Mouse (Mus musculus) ES-Bruce4 (cell line): ENCODE measurements around the gene Clec3b. TPM values are rescaled to one million over a fixed set of nuclear protein-coding genes. Genes with fewer than 3 reads are reported as not detected.

Experiments used
- H3K27ac ChIP-seq: 2 replicates; pipeline ENCODE4 v1.5.1; 2012; ENCODE audit warnings: low read length, inconsistent platforms; ENCODE audit not compliant: insufficient read depth
- H3K27me3 ChIP-seq: 2 replicates; pipeline ENCODE4 v1.6.1; 2012; ENCODE audit warnings: mild to moderate bottlenecking, low read length, inconsistent platforms; ENCODE audit not compliant: control insufficient read depth, poor library complexity, insufficient read depth, severe bottlenecking
- H3K36me3 ChIP-seq: 2 replicates; pipeline ENCODE4 v1.6.1; 2012; ENCODE audit warnings: inconsistent platforms, mild to moderate bottlenecking, low read length, moderate library complexity; ENCODE audit not compliant: control insufficient read depth, poor library complexity, insufficient read depth, severe bottlenecking
- H3K4me1 ChIP-seq: one replicate; pipeline ENCODE4 v1.8.1; 2011; ENCODE audit warnings: low read length; ENCODE audit not compliant: control insufficient read depth, insufficient read depth
- H3K4me3 ChIP-seq: 2 replicates; pipeline ENCODE4 v1.5.1; 2011; ENCODE audit warnings: low read depth, mild to moderate bottlenecking, low read length
- H3K9ac ChIP-seq: 2 replicates; pipeline ENCODE4 v1.6.1; 2012; ENCODE audit warnings: low read depth, mild to moderate bottlenecking, inconsistent platforms; ENCODE audit not compliant: poor library complexity, severe bottlenecking
- H3K9me3 ChIP-seq: replicated peaks from 2 replicates; pipeline ENCODE4 v1.6.1; 2012; ENCODE audit warnings: mild to moderate bottlenecking, low read length, inconsistent platforms; ENCODE audit not compliant: control insufficient read depth, poor library complexity, insufficient read depth, severe bottlenecking
- CTCF ChIP-seq: IDR thresholded peaks from one replicate; pipeline ENCODE4 v1.8.1; 2011; ENCODE audit warnings: low read depth, low read length
- EP300 ChIP-seq: IDR thresholded peaks from 2 replicates; pipeline ENCODE4 v1.6.1; 2011; ENCODE audit warnings: low read depth, low read length; ENCODE audit not compliant: insufficient read depth
- POLR2A ChIP-seq: IDR thresholded peaks from one replicate; pipeline ENCODE4 v1.8.1; 2011; ENCODE audit warnings: low read length; ENCODE audit not compliant: insufficient read depth
- polyA plus RNA-seq: library from polyadenylated mRNA; stranded (reverse); fragments of >200 nt; gene quantifications from 2 replicates; pipeline ENCODE4 v1.2.4, GENCODE M21; 2011; ENCODE audit warnings: low read depth; ENCODE audit not compliant: missing spikeins, insufficient read depth, insufficient read length

Clec3b gene
- polyA plus RNA-seq, 1 experiment, result not detected

DNA sequence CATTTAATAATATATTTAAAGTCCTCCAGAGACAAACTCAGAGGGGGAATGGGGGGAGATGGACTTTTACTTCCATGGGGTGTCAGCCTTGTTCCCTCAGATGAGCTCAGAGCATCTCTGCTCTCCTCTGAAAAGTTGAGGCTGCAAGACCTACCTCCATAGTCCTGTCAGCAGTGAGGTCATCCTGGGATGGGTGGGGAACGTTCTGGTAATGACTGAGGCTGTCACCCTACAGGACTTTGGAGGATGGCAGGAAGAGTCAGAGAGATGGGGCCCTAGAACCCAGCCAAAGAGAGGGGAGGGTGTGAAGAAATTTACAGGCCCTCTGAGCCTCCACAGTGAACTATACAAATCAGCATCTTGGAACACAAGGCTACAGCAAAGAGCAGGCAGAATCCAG is 815 bp downstream of the Clec3b start:
- Histone ChIP-seq H3K27ac (no peak overlapping the region), H3K36me3 (no peaks in the 10 kb centered on the region), H3K4me1 (no peaks in the 10 kb centered on the region), H3K27me3 (no peaks in the 10 kb centered on the region), H3K4me3 (no peak overlapping the region), H3K9ac (no peak overlapping the region), H3K9me3 (no peaks in the 10 kb centered on the region; the same call in 1 of the 2 replicates)
- TF ChIP-seq CTCF (no peak), EP300 (no peak), POLR2A (no peak)

DNA sequence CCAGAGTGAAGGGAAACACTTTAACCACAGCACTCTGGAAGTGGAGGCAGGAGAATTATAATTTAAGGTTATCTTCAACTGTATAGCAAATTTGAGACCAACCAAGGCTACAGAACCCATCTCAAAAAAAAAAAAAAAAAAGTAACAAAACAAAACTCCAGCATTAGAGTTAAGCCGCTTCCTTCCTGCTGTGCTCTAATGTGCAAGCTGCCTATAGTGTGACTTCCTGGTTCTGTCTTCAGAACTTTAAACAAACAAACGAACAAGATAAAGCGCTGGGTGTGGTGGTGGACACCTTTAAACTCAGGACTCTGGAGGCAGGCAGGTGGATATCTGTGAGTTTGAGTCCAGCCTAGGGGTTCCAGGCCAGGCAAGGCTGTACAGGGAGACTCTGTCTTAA is 1.3 kb downstream of the Clec3b start:
- Histone ChIP-seq H3K27ac (no peak overlapping the region), H3K4me1 (no peaks in the 10 kb centered on the region), H3K4me3 (no peak overlapping the region), H3K9ac (no peak overlapping the region), H3K36me3 (no peaks in the 10 kb centered on the region), H3K9me3 (no peaks in the 10 kb centered on the region; the same call in 1 of the 2 replicates), H3K27me3 (no peaks in the 10 kb centered on the region)
- TF ChIP-seq CTCF (no peak), POLR2A (no peak), EP300 (no peak)

DNA sequence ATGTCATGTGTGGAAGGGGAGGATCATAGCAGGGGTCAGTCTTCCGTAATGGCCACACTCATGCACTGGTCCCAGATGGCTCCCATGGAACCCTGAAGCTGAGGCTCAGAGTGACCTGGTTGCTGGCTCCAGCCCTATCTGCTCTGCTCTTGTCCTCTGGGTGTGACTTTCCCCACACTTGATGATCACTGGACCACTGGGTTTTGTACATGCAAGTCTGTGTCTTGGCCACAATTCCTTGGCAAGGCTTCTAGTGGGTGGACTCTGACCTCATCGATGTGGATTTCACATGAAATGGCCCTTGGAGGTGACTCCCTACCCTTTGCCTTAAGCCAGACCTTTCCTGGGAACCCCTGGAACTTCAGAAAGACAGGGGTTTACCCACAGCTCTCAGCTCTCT is 2.4 kb downstream of the Clec3b start:
- TF ChIP-seq CTCF, result no peak
- no peak for TF ChIP-seq POLR2A
- no peak for TF ChIP-seq EP300
- no peaks in the 10 kb centered on the region for H3K9me3 ChIP-seq
- no peaks in the 10 kb centered on the region for H3K4me1 ChIP-seq
- no peak overlapping the region for H3K27ac ChIP-seq
- no peaks in the 10 kb centered on the region for H3K36me3 ChIP-seq
- no peak overlapping the region for H3K4me3 ChIP-seq
- no peaks in the 10 kb centered on the region for H3K27me3 ChIP-seq
- no peak overlapping the region for H3K9ac ChIP-seq

DNA sequence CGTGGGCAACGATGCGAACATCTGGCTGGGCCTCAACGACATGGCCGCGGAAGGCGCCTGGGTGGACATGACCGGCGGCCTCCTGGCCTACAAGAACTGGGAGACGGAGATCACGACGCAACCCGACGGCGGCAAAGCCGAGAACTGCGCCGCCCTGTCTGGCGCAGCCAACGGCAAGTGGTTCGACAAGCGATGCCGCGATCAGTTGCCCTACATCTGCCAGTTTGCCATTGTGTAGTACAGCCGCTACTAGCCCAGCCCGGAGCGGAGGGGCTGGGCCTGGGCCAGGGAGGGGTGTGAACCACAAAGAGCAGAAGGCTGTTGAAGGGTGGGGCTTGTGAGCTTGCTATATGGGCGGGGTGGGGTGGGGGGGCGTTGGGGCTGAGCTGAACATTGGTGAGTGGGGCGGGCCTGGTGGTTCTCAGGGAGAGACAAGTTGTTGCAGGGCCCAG is 6.2 kb downstream of the Clec3b start:
- TF ChIP-seq EP300 (no peak), CTCF (no peak), POLR2A (no peak)
- peak overlapping the region; percentile 13 for H3K4me3 ChIP-seq
- H3K4me1 ChIP-seq, result no peaks in the 10 kb centered on the region
- no peaks in the 10 kb centered on the region for H3K36me3 ChIP-seq
- no peaks in the 10 kb centered on the region for H3K27me3 ChIP-seq
- H3K9me3 ChIP-seq, result no peaks in the 10 kb centered on the region
- no peak overlapping the region for H3K9ac ChIP-seq
- H3K27ac ChIP-seq, result no peak overlapping the region

DNA sequence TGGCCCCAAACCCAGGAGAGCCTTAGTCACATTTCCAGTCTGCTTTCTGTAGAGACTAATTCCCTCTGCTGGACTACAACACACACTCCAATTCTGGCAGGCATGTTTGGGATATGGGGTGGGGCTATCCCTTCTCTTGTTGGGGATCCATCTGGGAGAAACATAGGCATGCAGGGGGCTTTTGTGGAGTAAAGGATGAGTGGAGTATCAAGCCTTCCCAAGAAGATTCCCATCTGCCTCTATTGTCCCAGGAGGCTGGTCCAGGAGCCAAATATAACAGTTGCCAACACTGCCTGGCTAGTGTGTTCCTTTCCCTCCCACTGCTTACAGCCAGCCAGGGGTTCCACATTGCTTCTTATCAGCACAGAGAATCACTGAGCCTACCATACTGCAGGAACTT is 7.0 kb downstream of the Clec3b start:
- TF ChIP-seq POLR2A (no peak), CTCF (no peak), EP300 (no peak)
- H3K27ac ChIP-seq, result no peak overlapping the region
- H3K27me3 ChIP-seq, result no peaks in the 10 kb centered on the region
- H3K4me1 ChIP-seq, result no peaks in the 10 kb centered on the region
- H3K9ac ChIP-seq, result no peak overlapping the region
- no peaks in the 10 kb centered on the region for H3K36me3 ChIP-seq
- no peaks in the 10 kb centered on the region for H3K9me3 ChIP-seq
- H3K4me3 ChIP-seq, result no peak overlapping the region

DNA sequence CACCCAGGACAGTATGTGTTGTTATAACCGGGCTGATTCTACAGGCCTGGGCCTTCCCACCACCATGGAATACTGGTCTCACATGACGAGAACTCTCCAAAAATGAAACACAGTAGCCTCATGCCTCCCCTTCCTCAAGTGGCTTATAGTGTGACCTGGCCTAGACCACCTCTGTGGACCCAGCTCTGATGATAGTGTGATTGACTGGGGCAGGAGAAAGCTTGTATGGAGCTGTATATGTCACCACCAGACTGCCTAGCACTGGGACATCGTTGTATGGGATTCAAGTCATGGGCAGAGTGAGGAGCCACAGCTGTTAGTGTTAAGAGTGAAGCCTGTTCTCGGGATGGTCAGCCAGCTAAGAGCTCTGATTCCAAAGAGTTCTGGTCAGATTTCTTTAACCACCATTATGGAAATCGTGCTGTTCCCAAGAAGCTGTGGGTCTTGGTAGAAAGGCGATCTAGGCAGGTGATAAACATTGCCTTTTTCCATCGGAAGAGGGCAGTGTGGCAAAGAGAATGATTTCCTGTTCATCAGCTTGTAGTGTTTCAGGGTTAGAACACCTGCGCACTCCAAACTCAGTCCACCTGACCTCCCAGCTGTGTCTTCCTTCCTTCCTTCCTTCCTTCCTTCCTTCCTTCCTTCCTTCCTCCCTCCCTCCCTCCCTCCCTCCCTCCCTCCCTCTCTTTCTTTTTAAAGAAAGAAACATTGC is 7.5 kb downstream of the Clec3b start:
- Histone ChIP-seq H3K9ac (no peak overlapping the region), H3K4me1 (no peaks in the 10 kb centered on the region), H3K9me3 (no peaks in the 10 kb centered on the region), H3K36me3 (no peaks in the 10 kb centered on the region), H3K27me3 (no peaks in the 10 kb centered on the region), H3K27ac (no peak overlapping the region), H3K4me3 (no peak overlapping the region)
- peak; percentile 15 for TF ChIP-seq CTCF
- TF ChIP-seq POLR2A, result no peak
- no peak for TF ChIP-seq EP300
